Mouse (Mus musculus) erythroblast, embryonic 14.5 days (primary cell): Measurements from ENCODE around the gene March1. TPM values are rescaled to one million over a fixed set of nuclear protein-coding genes. Genes with fewer than 3 reads are reported as not detected.

Experiments used
- H3K27me3 ChIP-seq: 2 replicates; pipeline ENCODE4 v1.6.1; 2012; ENCODE audit warnings: inconsistent platforms; ENCODE audit not compliant: control insufficient read depth
- H3K36me3 ChIP-seq: 2 replicates; pipeline ENCODE4 v1.6.1; 2012; ENCODE audit warnings: mild to moderate bottlenecking, inconsistent platforms; ENCODE audit not compliant: control insufficient read depth
- H3K4me1 ChIP-seq: 2 replicates; pipeline ENCODE4 v1.6.1; 2012; ENCODE audit warnings: inconsistent platforms; ENCODE audit not compliant: control insufficient read depth
- H3K4me3 ChIP-seq: replicated peaks from 2 replicates; pipeline ENCODE3; 2012; ENCODE audit warnings: moderate library complexity, mild to moderate bottlenecking, inconsistent platforms
- H3K9me3 ChIP-seq: 2 replicates; pipeline ENCODE4 v1.6.1; 2012; ENCODE audit warnings: low read length, inconsistent platforms, mixed read lengths; ENCODE audit not compliant: control insufficient read depth
- GATA1 ChIP-seq: IDR thresholded peaks from 2 replicates; pipeline ENCODE4 v1.6.1; 2012; ENCODE audit warnings: low read length, inconsistent platforms, mixed read lengths
- TAL1 ChIP-seq: IDR thresholded peaks from 3 replicates; pipeline ENCODE4 v1.6.1; 2012; ENCODE audit warnings: low read length, inconsistent platforms, mixed read lengths
- polyA plus RNA-seq: library from polyadenylated mRNA; stranded (reverse); fragments of >175 nt; gene quantifications from 2 replicates; pipeline ENCODE4 v1.2.3, GENCODE M21; 2012

The March1 gene
- polyA plus RNA-seq, 1 experiment, result not detected

GRCm38 (mm10) chr8:66317824-66318223 is 700.1 kb downstream of the March1 start:
- Histone ChIP-seq H3K36me3 (no peaks in the 10 kb centered on the region), H3K4me1 (no peaks in the 10 kb centered on the region), H3K9me3 (peaks cover 2% of the 10 kb centered on the region; the same call in 1 of the 2 replicates), H3K4me3 (no peak overlapping the region), H3K27me3 (no peaks in the 10 kb centered on the region)
- TF ChIP-seq GATA1 (no peak), TAL1 (no peak)

GRCm38 (mm10) chr8:66323045-66323807 is 705.5 kb downstream of the March1 start:
- H3K4me1 ChIP-seq, result no peaks in the 10 kb centered on the region
- H3K36me3 ChIP-seq, result no peaks in the 10 kb centered on the region
- H3K4me3 ChIP-seq, result no peak overlapping the region
- H3K9me3 ChIP-seq, result no peaks in the 10 kb centered on the region
- H3K27me3 ChIP-seq, result no peaks in the 10 kb centered on the region
- no peak for TF ChIP-seq GATA1
- TF ChIP-seq TAL1, result no peak

- no peak for TF ChIP-seq TAL1
- no peak for TF ChIP-seq GATA1
- H3K9me3 ChIP-seq, result no peaks in the 10 kb centered on the region
- H3K36me3 ChIP-seq, result no peaks in the 10 kb centered on the region
- H3K27me3 ChIP-seq, result no peaks in the 10 kb centered on the region
- no peaks in the 10 kb centered on the region for H3K4me1 ChIP-seq
- no peak overlapping the region for H3K4me3 ChIP-seq
These were observed 708.7 kb downstream of the March1 start for GRCm38 (mm10) chr8:66326396-66326795.

- no peaks in the 10 kb centered on the region for H3K4me1 ChIP-seq
These were observed 714.5 kb downstream of the March1 start for GRCm38 (mm10) chr8:66332206-66332605.

GRCm38 (mm10) chr8:66334265-66334664 is 716.6 kb downstream of the March1 start:
- no peak for TF ChIP-seq TAL1
- TF ChIP-seq GATA1, result no peak

More at GRCm38 (mm10) chr8:66332206-66332605, 714.5 kb downstream of the March1 start:
- Histone ChIP-seq H3K27me3 (no peaks in the 10 kb centered on the region), H3K9me3 (no peaks in the 10 kb centered on the region), H3K4me3 (no peak overlapping the region), H3K36me3 (no peaks in the 10 kb centered on the region)
- no peak for TF ChIP-seq GATA1
- no peak for TF ChIP-seq TAL1

GRCm38 (mm10) chr8:66339551-66339950 is 721.9 kb downstream of the March1 start:
- H3K4me3 ChIP-seq, result no peak overlapping the region
- TF ChIP-seq TAL1 (no peak), GATA1 (no peak)
- no peaks in the 10 kb centered on the region for H3K4me1 ChIP-seq
- no peaks in the 10 kb centered on the region for H3K36me3 ChIP-seq
- H3K27me3 ChIP-seq, result no peaks in the 10 kb centered on the region
- no peaks in the 10 kb centered on the region for H3K9me3 ChIP-seq

More at GRCm38 (mm10) chr8:66334265-66334664, 716.6 kb downstream of the March1 start:
- Histone ChIP-seq H3K4me1 (no peaks in the 10 kb centered on the region), H3K9me3 (no peaks in the 10 kb centered on the region), H3K4me3 (no peak overlapping the region), H3K36me3 (no peaks in the 10 kb centered on the region), H3K27me3 (no peaks in the 10 kb centered on the region)

GRCm38 (mm10) chr8:66342928-66343327 is 725.2 kb downstream of the March1 start:
- TF ChIP-seq GATA1, result no peak

GRCm38 (mm10) chr8:66362882-66363801 is 745.4 kb downstream of the March1 start:
- TF ChIP-seq TAL1 (no peak), GATA1 (no peak)
- no peaks in the 10 kb centered on the region for H3K27me3 ChIP-seq

More at GRCm38 (mm10) chr8:66342928-66343327, 725.2 kb downstream of the March1 start:
- Histone ChIP-seq H3K27me3 (no peaks in the 10 kb centered on the region), H3K9me3 (no peaks in the 10 kb centered on the region), H3K36me3 (no peaks in the 10 kb centered on the region), H3K4me1 (no peaks in the 10 kb centered on the region), H3K4me3 (no peak overlapping the region)

GRCm38 (mm10) chr8:66383694-66384373 is 766.1 kb downstream of the March1 start:
- no peaks in the 10 kb centered on the region for H3K4me1 ChIP-seq
- H3K36me3 ChIP-seq, result no peaks in the 10 kb centered on the region
- no peak for TF ChIP-seq GATA1
- TF ChIP-seq TAL1, result no peak
- no peaks in the 10 kb centered on the region for H3K9me3 ChIP-seq
- no peaks in the 10 kb centered on the region for H3K27me3 ChIP-seq
- no peak overlapping the region for H3K4me3 ChIP-seq

More at GRCm38 (mm10) chr8:66362882-66363801, 745.4 kb downstream of the March1 start:
- no peaks in the 10 kb centered on the region for H3K4me1 ChIP-seq
- no peak overlapping the region for H3K4me3 ChIP-seq
- H3K9me3 ChIP-seq, result peaks cover 4% of the 10 kb centered on the region; the same call in 1 of the 2 replicates
- no peaks in the 10 kb centered on the region for H3K36me3 ChIP-seq
